Mouse (Mus musculus): ENCODE results near the gene Mbd6. TPM values are rescaled to one million over a fixed set of nuclear protein-coding genes. Genes with fewer than 3 reads are reported as not detected.
"Not testable (repeated sequence)": the region's sequence is repeated elsewhere in the genome, so short reads cannot be mapped to it uniquely, and the experiment has no call there.

The Mbd6 gene
- polyA plus RNA-seq, 1 experiment from 2014 or later = 15.8 TPM

DNA sequence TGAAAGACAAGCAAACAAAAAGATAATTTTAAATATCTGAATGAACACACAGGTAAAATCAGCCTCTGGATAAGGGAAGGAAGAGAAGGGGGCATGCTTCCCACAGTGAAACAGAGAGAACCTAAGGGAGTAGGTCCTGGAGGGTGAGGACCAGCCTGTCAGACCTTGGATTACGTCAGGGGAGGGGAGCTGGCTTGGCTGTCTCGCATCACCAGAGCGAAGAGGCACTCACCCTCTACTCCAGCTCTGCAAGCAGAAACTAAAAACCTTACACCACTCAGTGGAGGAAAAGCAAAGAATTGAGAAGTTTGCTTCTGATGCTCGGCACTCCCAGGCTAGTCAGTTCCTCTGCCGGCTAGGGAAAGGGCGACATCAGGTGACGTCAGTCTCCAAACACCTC, 31.2 kb upstream of the Mbd6 start:
- Histone ChIP-seq H3K4me2 (ENCODE audit: low read depth, low read length) (no peak overlapping the region), H3K4me3 (ENCODE audit: low read depth, low read length) (no peak overlapping the region), H3K9ac (ENCODE audit: low read depth, low read length) (no peak overlapping the region), H3K9me3 (ENCODE audit: control insufficient read depth, low read length) (no peaks in the 10 kb centered on the region), H3K4me1 (ENCODE audit: control insufficient read depth, insufficient read depth, low read length) (no peaks in the 10 kb centered on the region), H3K27ac (replicated peaks; ENCODE audit: low read depth, low read length) (no peak overlapping the region), H3K27me3 (replicated peaks; ENCODE audit: control insufficient read depth, insufficient read depth, low read length) (peaks cover 18% of the 10 kb centered on the region), H3K36me3 (ENCODE audit: control insufficient read depth, insufficient read depth, low read length) (no peaks in the 10 kb centered on the region)
- ATAC-seq (ENCODE audit: low read depth) (no peak), DNase-seq (ENCODE audit: low spot score) (no peak)
- WGBS = 72% methylated on average over 7 of the region's 7 CpGs

DNA sequence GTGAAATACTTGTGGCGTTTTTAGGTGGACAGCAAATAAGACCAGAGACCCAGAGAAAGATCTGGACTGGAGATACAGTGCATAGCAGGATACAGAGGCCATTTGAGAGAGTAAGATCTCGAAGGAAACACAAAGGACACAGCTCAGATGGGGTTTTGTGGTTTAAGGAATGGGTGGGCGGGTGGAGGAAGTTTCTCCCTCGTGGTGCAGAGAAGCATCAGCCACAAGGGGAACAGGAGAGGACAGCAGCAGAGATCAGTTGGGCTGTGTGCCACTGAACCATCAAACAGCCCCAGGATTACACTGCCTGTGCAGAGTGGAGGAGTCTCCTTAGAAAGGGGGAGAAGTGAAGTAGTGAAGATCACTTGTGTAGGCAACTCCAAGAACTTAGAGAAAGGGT, 29.2 kb upstream of the Mbd6 start:
- WGBS = 42% methylated on average over 4 of the region's 4 CpGs
- Histone ChIP-seq H3K27me3 (replicated peaks; ENCODE audit: control insufficient read depth, insufficient read depth, low read length) (peaks cover 5% of the 10 kb centered on the region; the same call in 1 of the 2 replicates), H3K9me3 (ENCODE audit: control insufficient read depth, low read length) (no peaks in the 10 kb centered on the region), H3K4me2 (ENCODE audit: low read depth, low read length) (no peak overlapping the region), H3K27ac (replicated peaks; ENCODE audit: low read depth, low read length) (no peak overlapping the region), H3K4me1 (ENCODE audit: control insufficient read depth, insufficient read depth, low read length) (no peaks in the 10 kb centered on the region), H3K9ac (ENCODE audit: low read depth, low read length) (no peak overlapping the region), H3K36me3 (ENCODE audit: control insufficient read depth, insufficient read depth, low read length) (no peaks in the 10 kb centered on the region), H3K4me3 (ENCODE audit: low read depth, low read length) (no peak overlapping the region)
- DNase-seq (ENCODE audit: low spot score) (no peak), ATAC-seq (ENCODE audit: low read depth) (no peak)

DNA sequence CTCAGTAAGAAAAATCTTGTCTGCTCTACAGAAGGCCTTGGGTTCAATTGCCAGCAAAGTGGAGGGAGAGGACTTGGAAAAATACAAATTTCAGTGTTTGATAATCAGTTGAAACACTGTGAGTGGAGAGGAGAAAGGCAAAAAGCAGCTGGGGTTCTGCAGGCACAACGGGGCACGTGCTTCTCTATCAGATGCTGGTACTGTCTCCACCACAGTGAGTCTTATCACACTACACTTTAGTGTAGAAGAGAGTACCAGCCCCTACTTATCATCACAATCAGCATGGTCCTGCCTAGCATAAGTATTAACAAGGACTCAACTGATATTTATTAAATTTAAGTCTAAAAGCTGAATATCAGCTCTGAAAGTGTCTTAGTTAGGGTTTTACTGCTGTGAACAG, 28.5 kb upstream of the Mbd6 start:
- Histone ChIP-seq H3K27me3 (replicated peaks; ENCODE audit: control insufficient read depth, insufficient read depth, low read length) (no peaks in the 10 kb centered on the region), H3K4me2 (ENCODE audit: low read depth, low read length) (no peak overlapping the region)
- no peak for ATAC-seq (ENCODE audit: low read depth)

DNA sequence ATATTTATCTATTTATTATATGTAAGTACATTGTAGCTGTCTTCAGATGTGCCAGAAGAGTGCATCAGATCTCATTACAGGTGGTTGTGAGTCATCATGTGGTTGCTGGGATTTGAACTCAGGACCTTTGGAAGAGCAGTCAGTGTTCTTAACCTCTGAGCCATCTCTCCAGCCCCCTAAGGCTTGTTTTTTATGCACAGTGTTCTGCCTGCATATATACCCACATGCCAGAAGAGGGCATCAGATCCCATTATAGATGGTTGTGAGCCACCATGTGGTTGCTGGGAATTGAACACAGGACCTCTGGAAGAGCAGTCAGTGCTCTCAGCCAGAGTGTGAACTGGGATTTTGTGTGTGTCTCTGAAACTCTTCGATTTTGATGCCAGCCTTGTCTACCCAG, 26.1 kb upstream of the Mbd6 start:
- not testable (repeated sequence) for H3K9me3 ChIP-seq (ENCODE audit: control insufficient read depth, low read length); DNase-seq (ENCODE audit: low spot score); H3K9ac ChIP-seq (ENCODE audit: low read depth, low read length); H3K27me3 ChIP-seq (replicated peaks; ENCODE audit: control insufficient read depth, insufficient read depth, low read length); H3K4me3 ChIP-seq (ENCODE audit: low read depth, low read length); H3K4me1 ChIP-seq (ENCODE audit: control insufficient read depth, insufficient read depth, low read length); H3K36me3 ChIP-seq (ENCODE audit: control insufficient read depth, insufficient read depth, low read length); ATAC-seq (ENCODE audit: low read depth); H3K4me2 ChIP-seq (ENCODE audit: low read depth, low read length); H3K27ac ChIP-seq (replicated peaks; ENCODE audit: low read depth, low read length)
- whole genome bisulfite sequencing = 86% methylated on average over 1 of the region's 1 CpGs

More for the DNA sequence above, 28.5 kb upstream of the Mbd6 start:
- no peak for DNase-seq (ENCODE audit: low spot score)
- H3K4me3 ChIP-seq (ENCODE audit: low read depth, low read length) = no peak overlapping the region
- H3K9ac ChIP-seq (ENCODE audit: low read depth, low read length) = no peak overlapping the region
- H3K27ac ChIP-seq (replicated peaks; ENCODE audit: low read depth, low read length) = no peak overlapping the region
- WGBS = 69% methylated on average over 2 of the region's 2 CpGs
- no peaks in the 10 kb centered on the region for H3K9me3 ChIP-seq (ENCODE audit: control insufficient read depth, low read length)
- H3K4me1 ChIP-seq (ENCODE audit: control insufficient read depth, insufficient read depth, low read length) = no peaks in the 10 kb centered on the region
- H3K36me3 ChIP-seq (ENCODE audit: control insufficient read depth, insufficient read depth, low read length) = no peaks in the 10 kb centered on the region

DNA sequence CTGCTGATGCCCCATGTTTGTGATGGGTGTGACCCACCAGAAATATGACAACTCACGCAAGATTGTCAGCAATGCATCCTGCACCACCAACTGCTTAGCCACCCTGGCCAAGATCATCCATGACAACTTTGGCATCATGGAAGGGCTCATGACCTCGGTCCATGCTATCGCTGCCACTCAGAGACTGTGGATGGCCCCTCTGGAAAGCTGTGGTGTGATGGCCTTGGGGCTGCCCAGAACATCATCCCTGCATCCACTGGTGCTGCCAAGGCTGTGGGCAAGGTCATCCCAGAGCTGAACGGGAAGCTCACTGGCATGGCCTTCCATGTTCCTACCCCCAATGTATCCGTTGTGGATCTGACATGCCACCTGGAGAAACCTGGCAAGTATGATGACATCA, 24.7 kb upstream of the Mbd6 start:
- H3K27me3 ChIP-seq (replicated peaks; ENCODE audit: control insufficient read depth, insufficient read depth, low read length); H3K9me3 ChIP-seq (ENCODE audit: control insufficient read depth, low read length); H3K27ac ChIP-seq (replicated peaks; ENCODE audit: low read depth, low read length); H3K4me3 ChIP-seq (ENCODE audit: low read depth, low read length); H3K4me1 ChIP-seq (ENCODE audit: control insufficient read depth, insufficient read depth, low read length); H3K4me2 ChIP-seq (ENCODE audit: low read depth, low read length); DNase-seq (ENCODE audit: low spot score); H3K9ac ChIP-seq (ENCODE audit: low read depth, low read length); H3K36me3 ChIP-seq (ENCODE audit: control insufficient read depth, insufficient read depth, low read length); ATAC-seq (ENCODE audit: low read depth): not testable (repeated sequence)
- 89% methylated on average over 4 of the region's 5 CpGs for WGBS

DNA sequence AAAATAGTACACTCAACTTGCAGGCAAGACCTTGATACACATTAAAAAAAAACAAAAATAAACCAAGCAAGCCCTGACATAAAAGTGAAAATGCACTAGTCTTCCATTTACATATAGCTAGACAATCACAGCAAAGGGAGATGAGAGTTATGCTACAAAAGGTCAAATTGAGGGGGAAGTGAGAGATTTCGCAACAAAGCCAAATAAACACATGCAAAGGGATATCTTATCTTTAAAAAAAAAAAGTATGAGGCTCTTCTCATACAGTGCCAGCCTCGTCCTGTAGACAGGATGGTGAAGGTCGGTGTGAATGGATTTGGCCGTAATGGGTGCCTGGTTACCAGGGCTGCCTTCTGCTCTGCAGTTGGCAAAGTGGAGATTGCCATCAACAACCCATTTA, 24.0 kb upstream of the Mbd6 start:
- H3K9me3 ChIP-seq (ENCODE audit: control insufficient read depth, low read length) = no peaks in the 10 kb centered on the region
- no peaks in the 10 kb centered on the region for H3K27me3 ChIP-seq (replicated peaks; ENCODE audit: control insufficient read depth, insufficient read depth, low read length)
- no peak for ATAC-seq (ENCODE audit: low read depth)
- no peak overlapping the region for H3K4me2 ChIP-seq (ENCODE audit: low read depth, low read length)
- no peak overlapping the region for H3K9ac ChIP-seq (ENCODE audit: low read depth, low read length)
- DNase-seq (ENCODE audit: low spot score) = no peak
- H3K4me3 ChIP-seq (ENCODE audit: low read depth, low read length) = no peak overlapping the region
- peaks cover 14% of the 10 kb centered on the region for H3K36me3 ChIP-seq (ENCODE audit: control insufficient read depth, insufficient read depth, low read length)
- 88% methylated on average over 4 of the region's 4 CpGs for WGBS
- no peak overlapping the region for H3K27ac ChIP-seq (replicated peaks; ENCODE audit: low read depth, low read length)
- peaks cover 5% of the 10 kb centered on the region for H3K4me1 ChIP-seq (ENCODE audit: control insufficient read depth, insufficient read depth, low read length)

DNA sequence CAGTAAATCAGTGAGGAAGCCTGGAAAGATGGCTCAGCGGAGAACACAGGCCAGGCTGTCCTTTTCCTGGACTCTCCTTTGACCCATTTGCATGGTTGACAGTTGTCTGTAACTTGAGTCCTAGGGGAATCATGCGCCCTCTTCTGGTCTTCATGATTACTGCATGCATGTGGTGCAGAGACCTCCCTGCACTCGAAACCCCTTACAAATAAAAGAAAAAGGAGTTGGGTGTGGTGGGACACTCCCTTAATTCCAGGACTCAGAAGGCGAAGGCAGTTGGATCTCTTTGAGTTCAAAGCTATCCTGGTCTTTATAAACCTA, 23.5 kb upstream of the Mbd6 start:
- DNase-seq (ENCODE audit: low spot score) (peak; percentile 84), ATAC-seq (ENCODE audit: low read depth) (peak; percentile 53)
- Histone ChIP-seq H3K4me1 (ENCODE audit: control insufficient read depth, insufficient read depth, low read length) (peaks cover 5% of the 10 kb centered on the region), H3K27me3 (replicated peaks; ENCODE audit: control insufficient read depth, insufficient read depth, low read length) (no peaks in the 10 kb centered on the region), H3K36me3 (ENCODE audit: control insufficient read depth, insufficient read depth, low read length) (peaks cover 19% of the 10 kb centered on the region), H3K9ac (ENCODE audit: low read depth, low read length) (peak overlapping the region; percentile 90), H3K27ac (replicated peaks; ENCODE audit: low read depth, low read length) (peak overlapping the region; percentile 86; the same call in 1 of the 2 replicates), H3K4me2 (ENCODE audit: low read depth, low read length) (peak overlapping the region; percentile 59), H3K4me3 (ENCODE audit: low read depth, low read length) (peak overlapping the region; percentile 87), H3K9me3 (ENCODE audit: control insufficient read depth, low read length) (no peaks in the 10 kb centered on the region)
- 1% methylated on average over 4 of the region's 4 CpGs for WGBS

DNA sequence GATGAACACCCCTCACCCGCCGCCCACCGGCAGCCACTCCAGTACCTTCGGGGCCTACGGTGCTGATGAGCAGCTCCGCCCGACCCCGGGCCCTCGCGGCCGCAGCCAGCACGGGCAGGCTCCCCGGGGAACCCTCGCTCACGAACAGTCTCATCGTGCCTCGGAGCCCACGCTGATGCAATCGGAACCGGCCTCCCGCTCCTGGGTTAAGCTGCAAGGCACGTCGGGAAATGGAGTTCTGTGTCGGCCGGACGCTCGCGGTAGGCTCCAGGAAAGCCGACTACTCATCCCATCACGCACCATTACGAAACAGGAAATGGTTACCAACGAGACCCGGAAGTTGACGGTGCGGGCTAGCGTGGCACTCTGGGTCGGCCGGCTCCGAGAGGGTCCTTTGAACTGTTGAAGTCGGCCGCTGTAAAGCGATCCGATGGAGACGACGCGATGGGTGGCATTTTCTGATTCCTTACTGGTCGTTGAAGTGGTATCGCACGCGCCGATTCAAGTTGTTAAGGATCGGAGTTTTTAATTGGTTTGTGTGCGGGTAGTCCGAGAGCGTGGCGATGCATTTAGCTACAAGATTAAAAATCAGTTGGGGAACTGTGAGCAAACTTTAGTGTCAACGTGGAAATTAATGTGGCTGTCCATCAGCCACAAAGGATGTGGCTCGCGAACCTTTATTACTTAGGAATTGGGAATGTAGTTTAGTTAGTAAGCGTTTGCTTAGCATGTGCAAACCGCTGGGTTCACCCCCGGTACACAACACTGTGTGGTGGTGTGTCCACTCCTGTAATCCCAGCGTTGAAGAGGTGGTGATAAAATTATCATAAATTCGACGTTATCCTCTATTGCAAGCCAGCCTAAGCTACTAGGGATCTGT, 22.9 kb upstream of the Mbd6 start, which contains the start of gene Mars:
Gene Mars (minus strand): TSS at position 311 of the 880 bp plus-strand sequence.
- ATAC-seq (ENCODE audit: low read depth) (peak; percentile 97), DNase-seq (ENCODE audit: low spot score) (peak; percentile 98)
- H3K9me3 ChIP-seq (ENCODE audit: control insufficient read depth, low read length) = no peaks in the 10 kb centered on the region
- peaks cover 5% of the 10 kb centered on the region for H3K4me1 ChIP-seq (ENCODE audit: control insufficient read depth, insufficient read depth, low read length)
- peaks cover 25% of the 10 kb centered on the region for H3K36me3 ChIP-seq (ENCODE audit: control insufficient read depth, insufficient read depth, low read length)
- no peaks in the 10 kb centered on the region for H3K27me3 ChIP-seq (replicated peaks; ENCODE audit: control insufficient read depth, insufficient read depth, low read length)
- H3K27ac ChIP-seq (replicated peaks; ENCODE audit: low read depth, low read length) = peak within 1 kb of the TSS; percentile 86
- peak within 1 kb of the TSS; percentile 90 for H3K9ac ChIP-seq (ENCODE audit: low read depth, low read length)
- peak within 1 kb of the TSS; percentile 87 for H3K4me3 ChIP-seq (ENCODE audit: low read depth, low read length)
- peak within 1 kb of the TSS; percentile 59 for H3K4me2 ChIP-seq (ENCODE audit: low read depth, low read length)
- WGBS = under 1% methylated on average over 64 of the region's 65 CpGs

Data from embryonic facial prominence, embryonic 14.5 days (tissue).